Mouse (Mus musculus): Measurements from ENCODE around the gene Lsm14b. TPM values are rescaled to one million over a fixed set of nuclear protein-coding genes. Genes with fewer than 3 reads are reported as not detected.

Lsm14b gene
- polyA plus RNA-seq (2012; rRNA removed) (6.0 and 10.7 TPM in 2 replicates), polyA plus RNA-seq (2014; fragmentation: Nextera tagmentation; extraction: Ambion mirVana) (1.5 and 1.7 TPM in 2 replicates)

GRCm38 (mm10) chr2:180024401-180025098 is at the start of gene Lsm14b:
Lsm14b (plus strand) TSS chr2:180024987.
- WGBS (ENCODE audit: insufficient replicate concordance): 1% methylated on average over 77 of the region's 80 CpGs
- DNase-seq (ENCODE audit: low read depth in 3 of 3, low spot score in 3 of 3): peak; percentile 94 to 97 (median 94)
- Histone ChIP-seq H3K9ac (replicated peaks) (peak within 1 kb of the TSS; percentile 81), H3K27ac (peak within 1 kb of the TSS; percentile 57), H3K9me3 (ENCODE audit: control insufficient read depth, low read length) (no peaks in the 10 kb centered on the region), H3K27me3 (ENCODE audit: control insufficient read depth, insufficient read depth, low read length) (peaks cover 4% of the 10 kb centered on the region; the same call in 1 of the 2 replicates), H3K4me3 (ENCODE audit: insufficient read depth in 1 of 2, low read depth in 2 of 2, low read length in 2 of 2) (peak within 1 kb of the TSS; percentile 80 to 97), H3K4me2 (ENCODE audit: low read depth) (peak within 1 kb of the TSS; percentile 99), H3K36me3 (replicated peaks; ENCODE audit: control insufficient read depth, insufficient read depth, low read depth) (peaks cover 11% of the 10 kb centered on the region), H3K4me1 (replicated peaks; ENCODE audit: control insufficient read depth in 2 of 2, insufficient read depth in 2 of 2, low read length in 1 of 2) (peaks cover 13 to 16% of the 10 kb centered on the region in 2 experiments)
- TF ChIP-seq CTCF (IDR thresholded peaks at IDR 0.05; ENCODE audit: low read depth) (no peak), EP300 (IDR thresholded peaks at IDR 0.05; ENCODE audit: low read depth) (no peak)
- ATAC-seq (ENCODE audit: insufficient read depth): peak; percentile 95

DNA sequence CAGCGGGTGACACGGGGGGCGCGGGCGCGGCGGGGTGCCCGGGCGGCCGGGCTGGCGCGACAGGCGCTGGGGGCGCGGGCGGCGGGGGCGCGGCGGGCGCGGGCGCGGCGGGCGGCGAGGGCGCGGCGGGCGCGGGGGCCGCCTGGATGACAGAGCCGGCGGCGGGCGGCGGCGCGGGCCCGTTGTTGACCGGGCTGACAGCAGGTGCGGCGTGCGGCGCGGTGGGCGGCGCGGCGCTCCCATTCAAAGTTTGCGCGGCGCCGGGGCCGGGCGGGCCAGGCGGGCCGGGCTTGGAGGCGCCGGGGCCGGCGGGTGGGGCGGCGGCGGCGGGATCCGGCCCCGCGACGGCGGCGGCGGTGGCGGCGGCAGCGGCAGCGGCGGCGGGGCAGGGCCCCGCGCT is 48.9 kb upstream of the Lsm14b start:
- peaks cover 18 to 31% of the 10 kb centered on the region in 2 experiments for H3K4me1 ChIP-seq (replicated peaks; ENCODE audit: control insufficient read depth in 2 of 2, insufficient read depth in 2 of 2, low read length in 1 of 2)
- no peak overlapping the region for H3K27ac ChIP-seq
- 5% methylated on average over 16 of the region's 82 CpGs for WGBS (ENCODE audit: insufficient replicate concordance)
- H3K36me3 ChIP-seq (replicated peaks; ENCODE audit: control insufficient read depth, insufficient read depth, low read depth): no peaks in the 10 kb centered on the region
- DNase-seq (ENCODE audit: low read depth in 3 of 3, low spot score in 3 of 3) (no peak), ATAC-seq (ENCODE audit: insufficient read depth) (no peak)
- peak overlapping the region; percentile 87 to 99 for H3K4me3 ChIP-seq (ENCODE audit: insufficient read depth in 1 of 2, low read depth in 2 of 2, low read length in 2 of 2)
- H3K4me2 ChIP-seq (ENCODE audit: low read depth): peak overlapping the region; percentile 78
- H3K9ac ChIP-seq (replicated peaks): peak overlapping the region; percentile 90
- no peaks in the 10 kb centered on the region for H3K27me3 ChIP-seq (ENCODE audit: control insufficient read depth, insufficient read depth, low read length)
- TF ChIP-seq EP300 (IDR thresholded peaks at IDR 0.05; ENCODE audit: low read depth) (no peak), CTCF (IDR thresholded peaks at IDR 0.05; ENCODE audit: low read depth) (no peak)
- no peaks in the 10 kb centered on the region for H3K9me3 ChIP-seq (ENCODE audit: control insufficient read depth, low read length)

DNA sequence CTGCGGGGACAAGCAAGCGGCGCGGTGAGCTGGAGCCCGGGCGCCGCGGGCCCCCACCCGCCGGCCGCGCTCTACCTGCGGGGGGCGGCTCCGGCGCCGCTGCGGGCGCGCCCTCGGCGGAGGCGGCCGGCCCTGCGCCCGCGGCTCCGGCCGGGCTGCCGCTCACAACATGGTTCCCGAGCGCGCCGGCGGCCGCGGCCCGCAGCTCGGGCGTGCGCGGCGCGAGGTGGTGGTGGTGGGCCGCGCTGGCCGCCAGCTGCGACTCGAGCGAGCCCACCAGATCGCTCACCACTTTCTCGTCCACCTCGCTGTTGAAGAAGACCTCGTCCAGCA is 48.5 kb upstream of the Lsm14b start:
- Histone ChIP-seq H3K27me3 (ENCODE audit: control insufficient read depth, insufficient read depth, low read length) (no peaks in the 10 kb centered on the region), H3K9ac (replicated peaks) (peak overlapping the region; percentile 90), H3K4me3 (ENCODE audit: insufficient read depth in 1 of 2, low read depth in 2 of 2, low read length in 2 of 2) (peak overlapping the region; percentile 87 to 99), H3K4me1 (replicated peaks; ENCODE audit: control insufficient read depth in 2 of 2, insufficient read depth in 2 of 2, low read length in 1 of 2) (peaks cover 18 to 31% of the 10 kb centered on the region in 2 experiments), H3K36me3 (replicated peaks; ENCODE audit: control insufficient read depth, insufficient read depth, low read depth) (no peaks in the 10 kb centered on the region), H3K4me2 (ENCODE audit: low read depth) (peak overlapping the region; percentile 78), H3K9me3 (ENCODE audit: control insufficient read depth, low read length) (no peaks in the 10 kb centered on the region), H3K27ac (peak overlapping the region; percentile 47)
- TF ChIP-seq CTCF (IDR thresholded peaks at IDR 0.05; ENCODE audit: low read depth) (no peak), EP300 (IDR thresholded peaks at IDR 0.05; ENCODE audit: low read depth) (no peak)
- ATAC-seq (ENCODE audit: insufficient read depth) (peak; percentile 44), DNase-seq (ENCODE audit: low read depth in 3 of 3, low spot score in 3 of 3) (no peak)
- WGBS (ENCODE audit: insufficient replicate concordance): under 1% methylated on average over 46 of the region's 54 CpGs

GRCm38 (mm10) chr2:179976628-179977343 is 48.0 kb upstream of the Lsm14b start, which contains the start of gene Taf4:
Taf4 (minus strand) TSS chr2:179976646.
- Histone ChIP-seq H3K9me3 (ENCODE audit: control insufficient read depth, low read length) (no peaks in the 10 kb centered on the region), H3K9ac (replicated peaks) (peak within 1 kb of the TSS; percentile 94), H3K4me2 (ENCODE audit: low read depth) (peak within 1 kb of the TSS; percentile 81), H3K27ac (peak within 1 kb of the TSS; percentile 69), H3K36me3 (replicated peaks; ENCODE audit: control insufficient read depth, insufficient read depth, low read depth) (no peaks in the 10 kb centered on the region), H3K27me3 (ENCODE audit: control insufficient read depth, insufficient read depth, low read length) (no peaks in the 10 kb centered on the region), H3K4me3 (ENCODE audit: insufficient read depth in 1 of 2, low read depth in 2 of 2, low read length in 2 of 2) (peak within 1 kb of the TSS; percentile 87 to 99), H3K4me1 (replicated peaks; ENCODE audit: control insufficient read depth in 2 of 2, insufficient read depth in 2 of 2, low read length in 1 of 2) (peaks cover 18 to 31% of the 10 kb centered on the region in 2 experiments)
- ATAC-seq (ENCODE audit: insufficient read depth) (peak; percentile 89), DNase-seq (ENCODE audit: low read depth in 3 of 3, low spot score in 3 of 3) (peak; percentile 68 to 74 (median 73))
- TF ChIP-seq CTCF (IDR thresholded peaks at IDR 0.05; ENCODE audit: low read depth) (no peak), EP300 (IDR thresholded peaks at IDR 0.05; ENCODE audit: low read depth) (0 out of 2 replicates have a peak, but pooled peaks have one; percentile 26)
- under 1% methylated on average over 74 of the region's 84 CpGs for WGBS (ENCODE audit: insufficient replicate concordance)

All from liver, embryonic 14.5 days (tissue).